Mouse (Mus musculus): ENCODE measurements around the gene Scmh1. TPM values are rescaled to one million over a fixed set of nuclear protein-coding genes. Genes with fewer than 3 reads are reported as not detected.

The Scmh1 gene
- polyA plus RNA-seq, 1 experiment from 2014 or later: 71.4 TPM

- Histone ChIP-seq H3K9me3 (replicated peaks; ENCODE audit: control insufficient read depth, low read length) (no peaks in the 10 kb centered on the region), H3K9ac (ENCODE audit: low read length) (no peak overlapping the region), H3K36me3 (ENCODE audit: control insufficient read depth, insufficient read depth) (no peaks in the 10 kb centered on the region), H3K4me3 (ENCODE audit: low read length) (no peak overlapping the region), H3K4me2 (ENCODE audit: low read depth, low read length) (no peak overlapping the region), H3K27me3 (ENCODE audit: control insufficient read depth, insufficient read depth, low read length) (no peaks in the 10 kb centered on the region), H3K4me1 (ENCODE audit: control insufficient read depth, insufficient read depth, low read length) (peaks cover 19% of the 10 kb centered on the region), H3K27ac (ENCODE audit: low read length) (peak overlapping the region; percentile 63; the same call in 1 of the 2 replicates)
- peak; percentile 70; the same call in 1 of the 2 replicates for ATAC-seq (replicated peaks; ENCODE audit: extremely low read depth, insufficient read depth, low FRiP score)
These were observed 15.6 kb downstream of the Scmh1 start for GRCm38 (mm10) chr4:120420685-120421084.

- no peak overlapping the region for H3K4me2 ChIP-seq (ENCODE audit: low read depth, low read length)
- H3K36me3 ChIP-seq (ENCODE audit: control insufficient read depth, insufficient read depth): no peaks in the 10 kb centered on the region
- H3K9ac ChIP-seq (ENCODE audit: low read length): no peak overlapping the region
- ATAC-seq (replicated peaks; ENCODE audit: extremely low read depth, insufficient read depth, low FRiP score): no peak
- H3K27ac ChIP-seq (ENCODE audit: low read length): no peak overlapping the region
- H3K27me3 ChIP-seq (ENCODE audit: control insufficient read depth, insufficient read depth, low read length): no peaks in the 10 kb centered on the region
- no peak overlapping the region for H3K4me3 ChIP-seq (ENCODE audit: low read length)
- H3K9me3 ChIP-seq (replicated peaks; ENCODE audit: control insufficient read depth, low read length): no peaks in the 10 kb centered on the region
- H3K4me1 ChIP-seq (ENCODE audit: control insufficient read depth, insufficient read depth, low read length): peaks cover 4% of the 10 kb centered on the region; the same call in 1 of the 2 replicates
These were observed 25.5 kb downstream of the Scmh1 start for GRCm38 (mm10) chr4:120430601-120431000.

DNA sequence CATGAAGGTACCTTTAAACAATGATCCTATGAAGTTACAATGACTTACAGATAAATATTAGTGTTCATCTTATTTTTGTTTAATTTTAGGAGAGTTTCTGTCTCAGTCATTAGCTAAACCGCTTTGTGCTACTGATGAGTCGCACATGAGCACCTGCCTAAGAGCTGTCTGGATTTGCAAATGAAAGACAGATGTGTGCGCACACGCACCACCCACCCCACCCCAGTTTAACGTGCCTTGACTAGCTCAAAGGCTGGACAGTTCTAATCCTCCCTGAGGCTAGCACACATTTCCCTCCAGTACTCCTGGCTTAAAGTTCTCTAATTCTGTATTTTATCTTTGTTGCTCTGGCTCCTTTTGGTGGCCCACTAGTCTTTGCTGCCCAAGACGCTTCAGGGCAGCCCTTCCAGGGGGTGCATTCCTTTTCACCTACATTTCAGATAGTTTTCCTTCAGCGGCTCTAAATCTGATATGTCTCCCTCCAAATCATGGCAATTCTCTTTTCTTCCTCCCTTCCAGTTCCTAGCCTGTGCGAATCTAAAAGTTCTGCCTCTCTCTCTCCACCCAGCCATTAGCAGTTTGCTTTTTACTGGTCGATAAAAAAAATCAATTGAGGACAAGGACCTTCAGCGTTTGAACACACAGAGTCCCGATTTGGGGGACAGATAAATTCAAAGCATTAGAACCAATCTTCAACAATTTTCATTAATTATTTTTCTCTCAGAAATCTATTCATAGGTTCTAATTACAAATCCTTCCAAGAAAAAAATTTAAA is 27.7 kb downstream of the Scmh1 start:
- H3K9ac ChIP-seq (ENCODE audit: low read length): no peak overlapping the region
- no peaks in the 10 kb centered on the region for H3K9me3 ChIP-seq (replicated peaks; ENCODE audit: control insufficient read depth, low read length)
- no peaks in the 10 kb centered on the region for H3K4me1 ChIP-seq (ENCODE audit: control insufficient read depth, insufficient read depth, low read length)
- H3K27ac ChIP-seq (ENCODE audit: low read length): no peak overlapping the region
- ATAC-seq (replicated peaks; ENCODE audit: extremely low read depth, insufficient read depth, low FRiP score): no peak
- no peak overlapping the region for H3K4me3 ChIP-seq (ENCODE audit: low read length)
- no peaks in the 10 kb centered on the region for H3K27me3 ChIP-seq (ENCODE audit: control insufficient read depth, insufficient read depth, low read length)
- 75% methylated on average over 11 of the region's 11 CpGs for WGBS
- H3K36me3 ChIP-seq (ENCODE audit: control insufficient read depth, insufficient read depth): no peaks in the 10 kb centered on the region
- H3K4me2 ChIP-seq (ENCODE audit: low read depth, low read length): no peak overlapping the region

- Histone ChIP-seq H3K27ac (ENCODE audit: low read length) (no peak overlapping the region), H3K9ac (ENCODE audit: low read length) (no peak overlapping the region), H3K27me3 (ENCODE audit: control insufficient read depth, insufficient read depth, low read length) (no peaks in the 10 kb centered on the region), H3K4me2 (ENCODE audit: low read depth, low read length) (no peak overlapping the region), H3K4me1 (ENCODE audit: control insufficient read depth, insufficient read depth, low read length) (peaks cover 9% of the 10 kb centered on the region), H3K36me3 (ENCODE audit: control insufficient read depth, insufficient read depth) (0 out of 2 replicates have a peak, but pooled peaks cover 2% of the 10 kb centered on the region), H3K9me3 (replicated peaks; ENCODE audit: control insufficient read depth, low read length) (no peaks in the 10 kb centered on the region), H3K4me3 (ENCODE audit: low read length) (no peak overlapping the region)
- ATAC-seq (replicated peaks; ENCODE audit: extremely low read depth, insufficient read depth, low FRiP score): no peak
- WGBS: 63% methylated on average over 4 of the region's 4 CpGs
These were observed 56.7 kb downstream of the Scmh1 start for GRCm38 (mm10) chr4:120461741-120462140.

DNA sequence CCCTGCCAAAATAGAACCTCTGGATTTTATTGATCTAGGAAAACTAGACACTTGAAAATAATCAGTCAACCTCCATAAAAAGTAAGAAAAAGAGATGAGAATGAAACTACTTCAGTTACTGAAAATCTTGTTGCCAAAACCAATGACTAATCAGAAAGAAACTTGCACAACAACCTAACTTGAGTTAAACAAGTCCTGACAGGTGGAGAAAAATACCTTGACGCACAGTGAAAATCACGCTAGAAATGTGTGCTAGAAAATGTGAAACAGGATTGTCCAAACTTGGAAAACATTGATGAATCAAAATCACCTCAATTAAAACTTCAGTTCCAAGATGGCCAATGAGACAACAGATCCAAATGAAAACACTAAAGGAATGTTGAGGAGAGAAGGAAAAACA is 67.9 kb downstream of the Scmh1 start:
- H3K9me3 ChIP-seq (replicated peaks; ENCODE audit: control insufficient read depth, low read length): no peaks in the 10 kb centered on the region
- H3K9ac ChIP-seq (ENCODE audit: low read length): no peak overlapping the region
- H3K36me3 ChIP-seq (ENCODE audit: control insufficient read depth, insufficient read depth): peaks cover 23% of the 10 kb centered on the region
- WGBS: 94% methylated on average over 2 of the region's 2 CpGs
- no peak overlapping the region for H3K27ac ChIP-seq (ENCODE audit: low read length)
- no peaks in the 10 kb centered on the region for H3K4me1 ChIP-seq (ENCODE audit: control insufficient read depth, insufficient read depth, low read length)
- H3K4me2 ChIP-seq (ENCODE audit: low read depth, low read length): no peak overlapping the region
- H3K4me3 ChIP-seq (ENCODE audit: low read length): no peak overlapping the region
- no peaks in the 10 kb centered on the region for H3K27me3 ChIP-seq (ENCODE audit: control insufficient read depth, insufficient read depth, low read length)
- ATAC-seq (replicated peaks; ENCODE audit: extremely low read depth, insufficient read depth, low FRiP score): no peak

DNA sequence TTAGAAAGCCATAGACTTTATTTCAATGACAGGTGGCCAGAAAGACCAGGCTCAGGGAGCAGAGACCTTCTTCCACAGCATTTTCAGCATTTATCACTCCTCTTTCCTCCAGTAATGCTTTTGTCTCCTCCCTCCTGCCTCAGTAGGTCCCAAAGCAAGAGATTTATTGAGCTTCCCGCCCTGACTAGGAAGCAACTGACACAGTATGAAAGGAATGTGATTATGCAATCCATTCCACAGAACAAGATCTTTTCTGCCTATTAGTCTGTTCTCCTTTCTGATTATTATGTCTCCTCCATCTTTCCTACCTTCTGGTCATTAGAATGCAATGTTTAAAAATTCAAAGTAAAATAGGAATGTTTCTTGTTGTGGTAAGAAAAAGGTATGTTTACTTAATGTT is 82.6 kb downstream of the Scmh1 start:
- peaks cover 21% of the 10 kb centered on the region for H3K36me3 ChIP-seq (ENCODE audit: control insufficient read depth, insufficient read depth)
- no peaks in the 10 kb centered on the region for H3K9me3 ChIP-seq (replicated peaks; ENCODE audit: control insufficient read depth, low read length)
- no peak for ATAC-seq (replicated peaks; ENCODE audit: extremely low read depth, insufficient read depth, low FRiP score)
- WGBS: 3% methylated on average over 1 of the region's 1 CpGs
- no peak overlapping the region for H3K9ac ChIP-seq (ENCODE audit: low read length)
- no peak overlapping the region for H3K4me3 ChIP-seq (ENCODE audit: low read length)
- H3K27ac ChIP-seq (ENCODE audit: low read length): peak overlapping the region; percentile 51
- peaks cover 12% of the 10 kb centered on the region for H3K4me1 ChIP-seq (ENCODE audit: control insufficient read depth, insufficient read depth, low read length)
- H3K4me2 ChIP-seq (ENCODE audit: low read depth, low read length): no peak overlapping the region
- no peaks in the 10 kb centered on the region for H3K27me3 ChIP-seq (ENCODE audit: control insufficient read depth, insufficient read depth, low read length)

- ATAC-seq (replicated peaks; ENCODE audit: extremely low read depth, insufficient read depth, low FRiP score): no peak
These were observed 101.9 kb downstream of the Scmh1 start for GRCm38 (mm10) chr4:120506955-120507354.

DNA sequence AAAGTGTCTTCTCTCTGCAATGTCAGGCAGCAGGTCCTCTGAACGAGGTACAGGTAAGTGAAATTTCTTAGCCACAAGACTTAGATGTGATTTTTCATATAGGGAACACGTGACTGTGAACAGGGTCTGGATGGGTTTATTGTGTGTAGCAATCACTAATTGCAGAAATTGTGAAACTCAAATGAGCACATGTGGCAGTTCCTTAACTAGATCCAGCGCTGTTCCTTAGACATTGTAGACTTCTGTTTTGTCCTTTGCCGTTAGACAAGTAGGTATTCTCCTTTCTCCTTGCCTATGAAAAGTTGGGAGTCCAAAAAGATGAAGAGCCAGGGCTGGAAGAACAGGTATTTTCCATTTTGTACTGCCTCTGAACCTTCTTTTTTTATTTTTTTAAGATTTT is 106.1 kb downstream of the Scmh1 start:
- Histone ChIP-seq H3K36me3 (ENCODE audit: control insufficient read depth, insufficient read depth) (peaks cover 40% of the 10 kb centered on the region), H3K4me1 (ENCODE audit: control insufficient read depth, insufficient read depth, low read length) (no peaks in the 10 kb centered on the region), H3K27ac (ENCODE audit: low read length) (no peak overlapping the region), H3K27me3 (ENCODE audit: control insufficient read depth, insufficient read depth, low read length) (no peaks in the 10 kb centered on the region), H3K4me3 (ENCODE audit: low read length) (no peak overlapping the region), H3K4me2 (ENCODE audit: low read depth, low read length) (no peak overlapping the region), H3K9ac (ENCODE audit: low read length) (no peak overlapping the region), H3K9me3 (replicated peaks; ENCODE audit: control insufficient read depth, low read length) (peaks cover 4% of the 10 kb centered on the region; the same call in 1 of the 2 replicates)
- 97% methylated on average over 4 of the region's 4 CpGs for WGBS
- no peak for ATAC-seq (replicated peaks; ENCODE audit: extremely low read depth, insufficient read depth, low FRiP score)

More at GRCm38 (mm10) chr4:120506955-120507354, 101.9 kb downstream of the Scmh1 start:
- H3K27me3 ChIP-seq (ENCODE audit: control insufficient read depth, insufficient read depth, low read length): no peaks in the 10 kb centered on the region
- 87% methylated on average over 1 of the region's 1 CpGs for WGBS
- no peak overlapping the region for H3K27ac ChIP-seq (ENCODE audit: low read length)
- H3K4me2 ChIP-seq (ENCODE audit: low read depth, low read length): no peak overlapping the region
- H3K36me3 ChIP-seq (ENCODE audit: control insufficient read depth, insufficient read depth): peaks cover 35% of the 10 kb centered on the region
- H3K4me1 ChIP-seq (ENCODE audit: control insufficient read depth, insufficient read depth, low read length): no peaks in the 10 kb centered on the region
- no peak overlapping the region for H3K9ac ChIP-seq (ENCODE audit: low read length)
- peaks cover 4% of the 10 kb centered on the region; the same call in 1 of the 2 replicates for H3K9me3 ChIP-seq (replicated peaks; ENCODE audit: control insufficient read depth, low read length)
- H3K4me3 ChIP-seq (ENCODE audit: low read length): no peak overlapping the region

DNA sequence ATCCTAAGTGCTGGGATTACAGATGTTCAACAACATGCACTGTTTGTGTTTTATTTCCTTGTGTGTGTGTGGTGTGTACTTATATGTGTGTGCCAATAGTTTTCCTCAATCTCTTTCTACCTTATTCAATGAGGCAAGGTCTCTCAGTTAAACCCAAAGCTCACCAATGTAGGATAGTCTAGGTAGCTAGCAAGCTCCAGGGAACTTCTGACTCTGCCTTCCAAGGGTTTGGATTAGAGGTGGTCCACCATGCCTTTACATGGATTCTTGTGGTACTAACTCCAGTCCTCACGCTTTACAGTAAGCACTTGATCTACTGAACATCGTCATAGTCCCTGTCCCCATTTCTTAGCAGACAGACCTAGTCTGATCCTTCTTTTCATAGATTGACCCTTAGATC is 109.3 kb downstream of the Scmh1 start:
- no peak for ATAC-seq (replicated peaks; ENCODE audit: extremely low read depth, insufficient read depth, low FRiP score)
- Histone ChIP-seq H3K27me3 (ENCODE audit: control insufficient read depth, insufficient read depth, low read length) (no peaks in the 10 kb centered on the region), H3K4me2 (ENCODE audit: low read depth, low read length) (no peak overlapping the region), H3K4me1 (ENCODE audit: control insufficient read depth, insufficient read depth, low read length) (no peaks in the 10 kb centered on the region), H3K36me3 (ENCODE audit: control insufficient read depth, insufficient read depth) (peaks cover 39% of the 10 kb centered on the region), H3K9ac (ENCODE audit: low read length) (no peak overlapping the region), H3K27ac (ENCODE audit: low read length) (no peak overlapping the region), H3K4me3 (ENCODE audit: low read length) (no peak overlapping the region), H3K9me3 (replicated peaks; ENCODE audit: control insufficient read depth, low read length) (peaks cover 2% of the 10 kb centered on the region; the same call in 1 of the 2 replicates)
- WGBS: 90% methylated on average over 2 of the region's 2 CpGs

All from heart, embryonic 16.5 days (tissue).